Mouse (Mus musculus) ovary, postnatal 10 days (tissue): ENCODE measurements at regions not wholly inside any gene's neighbourhood (a gene's known extent, or its start where the extent isn't known, plus 50 kb on each side); places are given as distances from the start of the nearest gene placed in this dataset.

Experiments used
- DNase-seq: peaks from one replicate; pipeline ENCODE4 v3.0.0; 2022; ENCODE audit warnings: low spot score

DNA sequence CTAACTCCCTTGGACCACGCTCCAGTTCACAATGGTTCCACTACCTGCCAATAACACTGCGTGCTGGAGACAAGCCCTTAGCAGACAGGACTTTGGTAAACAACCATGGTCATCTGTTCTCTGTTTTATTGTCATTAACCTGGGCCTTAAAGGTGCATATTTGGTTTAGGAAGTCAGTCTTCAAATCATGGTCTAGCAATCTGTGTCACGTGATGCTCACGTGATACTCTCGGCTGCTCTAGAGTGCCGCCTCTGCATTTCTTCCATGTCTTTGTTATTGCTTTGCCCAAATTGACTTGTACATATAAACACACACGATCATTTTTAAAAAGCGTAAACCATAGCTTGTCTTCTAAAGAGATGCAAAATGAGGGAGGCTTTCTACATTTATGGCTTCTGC lies 139.8 kb upstream of the 4930535I16Rik start:
- DNase-seq = no peak

GRCm38 (mm10) chr4:124054240-124054760 lies 136.5 kb upstream of the 4930535I16Rik start:
- no peak for DNase-seq

- no peak for DNase-seq
These were observed 135.7 kb upstream of the 4930535I16Rik start for GRCm38 (mm10) chr4:124053340-124054038.

DNA sequence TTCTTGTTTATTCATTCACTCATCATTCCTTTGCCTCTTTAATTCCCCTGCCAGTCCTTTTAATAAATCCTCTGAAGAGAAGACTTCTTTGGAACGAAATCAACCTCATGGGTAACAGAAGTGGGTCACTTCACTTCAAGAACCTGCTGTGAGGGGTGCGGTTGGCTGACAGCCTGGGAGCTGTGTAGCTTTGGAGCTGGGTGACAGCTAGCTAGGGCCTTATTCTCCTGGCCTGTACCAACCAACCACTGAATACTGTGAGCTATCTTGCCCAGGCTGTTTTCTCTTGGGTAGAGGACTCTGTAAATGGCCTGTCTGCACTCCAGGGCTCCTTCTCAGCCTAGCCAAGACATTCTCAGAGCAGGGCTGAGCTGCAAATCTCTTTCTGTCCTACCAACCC lies 134.6 kb upstream of the 4930535I16Rik start:
- DNase-seq = no peak

- no peak for DNase-seq
These were observed 130.6 kb upstream of the 4930535I16Rik start for GRCm38 (mm10) chr4:124048348-124048831.

DNA sequence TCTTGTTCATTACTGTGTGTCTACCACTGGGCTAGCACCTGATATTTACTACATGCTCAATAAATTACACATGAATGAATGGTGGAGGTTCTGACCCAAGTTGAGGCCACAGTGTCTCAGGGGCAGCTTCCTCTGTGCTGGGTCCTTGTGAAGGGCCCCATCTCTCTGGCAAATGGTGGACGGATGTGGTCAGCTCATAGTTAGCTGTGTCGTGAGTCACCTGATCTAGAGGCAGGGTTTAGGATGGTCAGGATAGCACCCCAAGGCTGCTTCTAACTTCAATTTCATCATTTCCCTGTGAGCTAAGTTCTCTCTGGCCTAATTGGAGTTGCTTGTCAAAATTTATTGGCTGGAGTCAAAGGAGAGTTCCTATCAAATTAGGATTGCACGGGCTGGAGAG lies 130.1 kb upstream of the 4930535I16Rik start:
- DNase-seq = no peak

DNA sequence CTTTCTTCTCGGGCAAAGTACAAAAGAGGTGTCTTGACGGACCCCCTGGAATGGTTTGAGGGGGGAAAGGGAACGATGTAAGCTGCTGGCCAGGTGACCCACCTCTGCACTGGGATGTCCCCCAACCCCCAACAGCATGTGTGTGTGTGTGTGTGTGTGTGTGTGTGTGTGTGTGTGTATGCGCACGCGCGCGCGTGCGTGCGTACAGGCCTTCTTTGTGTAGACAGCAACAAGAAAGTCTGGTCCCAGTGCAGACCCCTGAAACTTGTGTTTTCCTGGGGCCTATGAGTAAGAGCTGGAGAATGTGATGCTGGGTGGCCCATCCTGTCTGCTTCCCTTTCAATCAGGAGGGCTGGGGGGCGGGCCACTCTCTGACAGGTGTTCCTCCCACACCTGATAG lies 118.7 kb upstream of the 4930535I16Rik start:
- no peak for DNase-seq

- DNase-seq = no peak
These were observed 117.8 kb upstream of the 4930535I16Rik start for GRCm38 (mm10) chr4:124035657-124036061.

GRCm38 (mm10) chr4:124035192-124035591 lies 117.4 kb upstream of the 4930535I16Rik start:
- DNase-seq = no peak

GRCm38 (mm10) chr4:124028061-124028460 lies 110.2 kb upstream of the 4930535I16Rik start:
- no peak for DNase-seq

GRCm38 (mm10) chr4:124016401-124016800 lies 98.6 kb upstream of the 4930535I16Rik start:
- no peak for DNase-seq

- DNase-seq = no peak
These were observed 97.5 kb upstream of the 4930535I16Rik start for GRCm38 (mm10) chr4:124015323-124015722.

- no peak for DNase-seq
These were observed 94.6 kb upstream of the 4930535I16Rik start for GRCm38 (mm10) chr4:124012406-124012805.

DNA sequence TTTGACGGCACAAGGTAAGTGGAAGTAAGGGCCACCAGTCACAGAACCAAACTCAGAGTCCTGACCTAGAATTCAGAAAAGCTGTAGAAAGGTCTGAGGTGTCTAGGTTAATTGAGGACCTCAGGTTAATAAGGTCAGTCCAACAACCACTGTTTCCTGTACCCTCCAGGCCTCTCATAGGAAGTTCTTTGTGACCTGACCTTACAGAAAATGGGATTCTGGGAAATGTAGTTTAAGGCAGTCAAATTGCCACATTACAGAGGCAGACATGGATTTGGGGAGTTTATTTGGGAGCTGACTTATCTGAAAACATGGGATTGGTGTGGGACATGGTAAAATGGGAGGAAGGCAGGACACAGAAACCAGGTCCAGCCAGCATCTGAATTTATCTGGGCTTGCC lies 90.9 kb upstream of the 4930535I16Rik start:
- DNase-seq = no peak

DNA sequence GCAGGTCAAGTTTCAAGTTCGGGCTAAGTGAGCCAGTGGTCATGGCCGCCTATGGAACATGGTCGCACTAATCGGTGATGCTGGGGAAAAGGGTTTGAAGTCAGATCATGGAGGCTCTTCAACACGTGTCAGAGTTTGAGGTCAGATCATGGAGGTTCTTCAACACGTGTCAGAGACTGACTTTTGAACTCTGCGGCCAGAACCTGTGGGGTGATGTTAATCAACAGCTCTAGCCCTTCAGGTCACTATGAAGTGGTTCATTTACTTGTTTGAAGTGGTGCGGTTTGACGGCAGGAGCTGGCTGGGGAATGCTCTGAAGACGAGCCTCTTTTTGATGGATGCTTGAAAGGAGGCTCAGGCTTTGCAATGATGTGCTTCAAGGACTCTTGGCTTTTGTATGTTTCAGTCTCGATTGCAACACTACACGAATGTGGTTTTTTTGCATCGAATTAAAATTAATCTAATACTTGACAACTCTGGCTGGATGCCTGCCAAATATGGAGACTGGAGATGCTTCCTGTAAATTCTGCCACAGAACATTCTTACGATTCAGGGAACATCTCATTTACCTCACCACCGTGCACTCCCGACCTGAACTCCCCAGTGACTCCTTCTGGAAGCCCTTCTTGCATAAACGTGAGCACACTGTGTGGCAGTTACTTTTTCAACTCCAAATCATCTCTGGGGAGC lies 87.9 kb upstream of the 4930535I16Rik start:
- DNase-seq = no peak

DNA sequence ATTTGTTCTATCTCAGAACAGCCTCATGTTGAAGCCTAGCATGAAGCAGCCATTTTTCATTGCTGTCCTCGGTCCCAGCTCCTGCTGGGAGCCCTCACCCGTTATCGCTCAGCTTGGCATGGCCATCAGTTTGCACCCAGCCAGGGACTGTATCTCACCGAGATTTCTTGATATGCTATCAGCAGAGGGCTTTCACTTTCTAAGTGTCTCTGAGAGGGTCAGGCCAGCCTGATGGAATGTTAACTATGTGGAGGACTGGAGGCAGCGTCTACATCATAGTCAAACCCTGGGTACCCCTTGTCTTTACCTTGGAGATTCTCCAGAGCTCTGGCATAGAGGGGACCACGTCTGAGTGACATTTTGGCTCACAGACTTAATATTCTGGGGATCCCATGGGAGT lies 84.9 kb upstream of the 4930535I16Rik start:
- DNase-seq = no peak

GRCm38 (mm10) chr4:124002105-124002504 lies 84.3 kb upstream of the 4930535I16Rik start:
- no peak for DNase-seq

DNA sequence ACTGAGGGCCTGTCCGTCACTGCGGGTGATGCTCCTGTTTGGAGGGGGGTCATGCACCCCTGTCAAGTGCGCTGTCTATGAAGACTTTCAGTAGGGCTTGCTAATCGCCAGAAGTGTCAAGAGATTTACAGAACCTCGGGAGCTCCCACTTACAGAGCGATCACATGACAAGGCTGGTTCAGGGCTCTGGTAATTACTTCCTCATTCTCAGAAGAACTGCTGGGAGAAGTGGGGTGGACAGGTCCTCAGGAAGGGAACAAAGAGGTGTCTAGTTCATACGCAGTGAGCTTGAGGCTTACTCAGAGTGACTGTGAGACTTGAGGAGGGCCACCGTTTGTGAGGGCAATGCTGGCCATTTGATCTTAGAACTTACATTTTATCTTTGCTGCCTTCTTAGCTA lies 78.0 kb upstream of the 4930535I16Rik start:
- DNase-seq = no peak

DNA sequence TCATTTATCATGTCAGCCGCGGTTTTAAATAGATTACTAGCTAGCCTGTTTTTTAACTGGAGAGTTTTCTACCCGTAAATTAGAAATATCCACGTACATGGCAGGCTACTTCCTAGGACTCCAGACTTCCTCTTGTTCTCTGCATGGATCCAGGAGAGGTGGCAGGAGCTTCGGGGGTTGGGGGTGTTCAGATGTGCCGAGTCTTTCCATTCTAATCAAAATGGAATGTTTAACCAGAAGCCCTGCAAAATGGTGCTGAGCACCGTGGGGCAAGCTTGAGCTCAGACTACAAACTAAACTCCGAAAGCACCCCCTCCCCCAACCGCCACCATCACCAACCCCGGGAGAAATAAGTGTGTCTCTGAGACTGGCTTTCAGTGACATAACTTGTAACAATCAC lies 73.4 kb upstream of the 4930535I16Rik start:
- no peak for DNase-seq

DNA sequence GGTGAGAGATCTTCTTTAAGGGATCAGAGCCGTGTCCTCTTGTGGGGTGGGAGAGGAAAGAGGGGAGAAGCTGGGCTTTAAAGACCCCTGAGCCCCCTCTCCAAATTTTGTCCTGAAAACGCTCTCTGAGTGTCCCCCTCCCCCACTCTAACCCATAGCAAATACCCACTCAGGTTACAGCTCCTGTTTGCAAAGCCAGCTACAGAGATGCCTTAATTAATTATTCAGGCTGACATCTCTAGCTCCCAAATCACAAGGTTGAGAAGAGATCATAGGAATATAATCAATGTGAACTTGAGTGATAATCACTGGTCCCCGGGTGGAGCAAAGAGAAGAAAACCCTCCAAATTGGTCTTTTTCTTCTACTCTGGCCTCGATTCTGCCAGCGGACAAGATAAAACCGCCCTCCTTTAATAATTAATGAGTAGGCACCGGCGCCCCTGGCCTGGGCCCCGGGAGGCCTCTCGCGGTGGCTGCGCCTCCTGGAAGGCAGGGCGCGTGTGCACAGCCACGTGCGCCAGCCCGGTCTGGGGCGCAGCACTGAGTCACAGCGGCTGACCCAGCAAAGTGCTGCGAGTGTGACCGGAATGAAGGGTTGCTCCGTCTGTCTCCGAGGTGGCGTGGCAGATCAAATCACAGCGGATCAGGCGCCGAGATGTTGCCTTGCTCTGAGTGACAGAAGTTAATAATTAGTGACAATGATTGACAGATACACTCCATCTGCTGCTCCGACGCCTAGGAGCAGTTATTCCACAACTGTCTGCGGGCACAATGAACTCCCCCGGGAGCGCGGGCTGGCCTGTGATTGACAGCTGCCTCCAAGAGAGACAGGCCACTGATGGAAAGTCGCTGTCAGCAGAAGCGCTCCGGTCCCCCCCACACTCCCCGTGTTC lies 72.7 kb upstream of the 4930535I16Rik start:
- no peak for DNase-seq
